Mouse (Mus musculus) adrenal gland, postnatal 4 days (tissue): Measurements from ENCODE around the gene Cdiptos. TPM values are rescaled to one million over a fixed set of nuclear protein-coding genes. Genes with fewer than 3 reads are reported as not detected.

ENCODE experiments used
- DNase-seq, 2 experiments: peaks; one replicate each; pipeline ENCODE4 v3.0.0; 2021 to 2022; ENCODE audit warnings: low spot score in 2 of 2, mixed read lengths in 2 of 2
- total RNA-seq, 2 experiments: library from RNA; stranded (reverse); gene quantifications; 2 replicates each; pipeline ENCODE4 v1.2.3; 2021

The Cdiptos gene
- total RNA-seq, 2 experiments from 2014 or later = 1.9 to 2.5 TPM

- no peak for DNase-seq
Observed at GRCm38 (mm10) chr7:127014993-127015392, 39.1 kb upstream of the Cdiptos start.

GRCm38 (mm10) chr7:127014320-127014719, 38.4 kb upstream of the Cdiptos start, which contains the start of gene Mvp:
Mvp (minus strand) TSS chr7:127014621.
- peak in 1 of 2 experiments; percentile 49 for DNase-seq

- DNase-seq = no peak
Observed at GRCm38 (mm10) chr7:127013385-127013784, 37.5 kb upstream of the Cdiptos start.

- no peak for DNase-seq
Observed at GRCm38 (mm10) chr7:127012845-127013244, 36.9 kb upstream of the Cdiptos start.

GRCm38 (mm10) chr7:127012374-127012773, 36.5 kb upstream of the Cdiptos start:
- DNase-seq = no peak

- DNase-seq = no peak
Observed at GRCm38 (mm10) chr7:127011717-127012116, 35.8 kb upstream of the Cdiptos start.

- DNase-seq = no peak
Observed at GRCm38 (mm10) chr7:127011051-127011450, 35.2 kb upstream of the Cdiptos start.

- no peak for DNase-seq
Observed at GRCm38 (mm10) chr7:127009307-127010085, 33.6 kb upstream of the Cdiptos start.

GRCm38 (mm10) chr7:127008239-127009019, 32.5 kb upstream of the Cdiptos start:
- peak in 1 of 2 experiments; percentile 53 for DNase-seq

GRCm38 (mm10) chr7:127007313-127008024, 31.6 kb upstream of the Cdiptos start:
- DNase-seq = no peak

GRCm38 (mm10) chr7:127004122-127004875, 28.4 kb upstream of the Cdiptos start:
- no peak for DNase-seq

GRCm38 (mm10) chr7:127003620-127004019, 27.7 kb upstream of the Cdiptos start:
- no peak for DNase-seq

- no peak for DNase-seq
Observed at GRCm38 (mm10) chr7:126999568-126999967, 23.7 kb upstream of the Cdiptos start.

- no peak for DNase-seq
Observed at GRCm38 (mm10) chr7:126996449-126996848, 20.6 kb upstream of the Cdiptos start.

- DNase-seq = no peak
Observed at GRCm38 (mm10) chr7:126988816-126989215, 12.9 kb upstream of the Cdiptos start.

GRCm38 (mm10) chr7:126986319-126986718, 10.4 kb upstream of the Cdiptos start:
- no peak for DNase-seq

GRCm38 (mm10) chr7:126984667-126985444, 9.0 kb upstream of the Cdiptos start:
- DNase-seq = no peak

- DNase-seq = no peak
Observed at GRCm38 (mm10) chr7:126983113-126983512, 7.2 kb upstream of the Cdiptos start.

- no peak for DNase-seq
Observed at GRCm38 (mm10) chr7:126982054-126982453, 6.2 kb upstream of the Cdiptos start.

- DNase-seq = no peak
Observed at GRCm38 (mm10) chr7:126981601-126982000, 5.7 kb upstream of the Cdiptos start.
